Mouse (Mus musculus) neural tube, embryonic 14.5 days (tissue): Measurements from ENCODE around the gene Nktr. TPM values are rescaled to one million over a fixed set of nuclear protein-coding genes. Genes with fewer than 3 reads are reported as not detected.

Experiments used
- ATAC-seq: fragments of 200-750 bp; cut with Nextera tagmentation; 2 replicates; pipeline ENCODE4 v1.8.0; 2017; ENCODE audit warnings: low read depth, mild to moderate bottlenecking, moderate TSS enrichment, moderate library complexity
- H3K27ac ChIP-seq: fragments of 300-500 bp; sonication (generic); 2 replicates; pipeline ENCODE4 v1.5.1; 2014; ENCODE audit warnings: low read depth, mild to moderate bottlenecking, control low read depth, low read length, moderate library complexity, mixed read lengths
- H3K27me3 ChIP-seq: fragments of 300-500 bp; sonication (generic); 2 replicates; pipeline ENCODE4 v1.6.1; 2014; ENCODE audit warnings: low read length; ENCODE audit not compliant: control insufficient read depth, insufficient read depth
- H3K36me3 ChIP-seq: fragments of 300-500 bp; sonication (generic); 2 replicates; pipeline ENCODE4 v1.6.1; 2014; ENCODE audit warnings: low read length, mixed read lengths; ENCODE audit not compliant: control insufficient read depth, insufficient read depth
- H3K4me1 ChIP-seq: fragments of 300-500 bp; sonication (generic); 2 replicates; pipeline ENCODE4 v1.6.1; 2014; ENCODE audit warnings: low read length; ENCODE audit not compliant: control insufficient read depth, insufficient read depth
- H3K4me2 ChIP-seq: fragments of 300-500 bp; sonication (generic); 2 replicates; pipeline ENCODE4 v1.6.1; 2014; ENCODE audit warnings: mild to moderate bottlenecking, low read depth, low read length, control low read depth
- H3K4me3 ChIP-seq: fragments of 300-500 bp; sonication (generic); 2 replicates; pipeline ENCODE4 v1.5.1; 2014; ENCODE audit warnings: low read depth, low read length, control low read depth, mixed read lengths
- H3K9ac ChIP-seq: fragments of 300-500 bp; sonication (generic); replicated peaks from 2 replicates; pipeline ENCODE4 v1.6.1; 2014; ENCODE audit warnings: low read depth, mild to moderate bottlenecking, control low read depth, low read length, mixed read lengths
- H3K9me3 ChIP-seq: fragments of 300-500 bp; sonication (generic); 2 replicates; pipeline ENCODE4 v1.6.1; 2016; ENCODE audit warnings: low read length; ENCODE audit not compliant: control insufficient read depth
- WGBS: fragments of 180-500 bp; shearing (Covaris S2); extraction: QIAGEN DNeasy Blood & Tissue Kit; methylation state at CpG from one replicate; pipeline ENCODE4 v1.1.7; 2014; 5-methylcytosine and 5-hydroxymethylcytosine counted together
- polyA plus RNA-seq: library from polyadenylated mRNA; unstranded; fragments of >200 nt; fragmentation: Nextera tagmentation; extraction: Ambion mirVana; gene quantifications from 2 replicates; pipeline ENCODE4 v1.2.1, GENCODE M21; 2014

Nktr gene
- polyA plus RNA-seq, 1 experiment from 2014 or later: 82.9 TPM

GRCm38 (mm10) chr9:121704261-121704645 is 14.7 kb upstream of the Nktr start:
- H3K27me3 ChIP-seq: no peaks in the 10 kb centered on the region
- H3K9ac ChIP-seq: peak overlapping the region; percentile 88
- H3K4me1 ChIP-seq: peaks cover 11% of the 10 kb centered on the region
- no peaks in the 10 kb centered on the region; the same call in 1 of the 2 replicates for H3K36me3 ChIP-seq
- H3K9me3 ChIP-seq: no peaks in the 10 kb centered on the region
- ATAC-seq: no peak
- no peak overlapping the region; the same call in 1 of the 2 replicates for H3K27ac ChIP-seq
- 37% methylated on average over 11 of the region's 11 CpGs for WGBS
- peak overlapping the region; percentile 83 for H3K4me2 ChIP-seq
- peak overlapping the region; percentile 81 for H3K4me3 ChIP-seq

GRCm38 (mm10) chr9:121704646-121705625 is 14.0 kb upstream of the Nktr start, which contains the start of gene Sec22c:
Gene Sec22c (minus strand): TSS chr9:121705490.
- H3K4me3 ChIP-seq: peak within 1 kb of the TSS; percentile 81
- WGBS: 2% methylated on average over 66 of the region's 69 CpGs
- peak within 1 kb of the TSS; percentile 83 for H3K4me2 ChIP-seq
- H3K4me1 ChIP-seq: peaks cover 11% of the 10 kb centered on the region
- H3K9me3 ChIP-seq: no peaks in the 10 kb centered on the region
- H3K27me3 ChIP-seq: no peaks in the 10 kb centered on the region
- ATAC-seq: peak; percentile 96
- H3K36me3 ChIP-seq: no peaks in the 10 kb centered on the region; the same call in 1 of the 2 replicates
- peak within 1 kb of the TSS; percentile 62 for H3K27ac ChIP-seq
- peak within 1 kb of the TSS; percentile 88 for H3K9ac ChIP-seq

DNA sequence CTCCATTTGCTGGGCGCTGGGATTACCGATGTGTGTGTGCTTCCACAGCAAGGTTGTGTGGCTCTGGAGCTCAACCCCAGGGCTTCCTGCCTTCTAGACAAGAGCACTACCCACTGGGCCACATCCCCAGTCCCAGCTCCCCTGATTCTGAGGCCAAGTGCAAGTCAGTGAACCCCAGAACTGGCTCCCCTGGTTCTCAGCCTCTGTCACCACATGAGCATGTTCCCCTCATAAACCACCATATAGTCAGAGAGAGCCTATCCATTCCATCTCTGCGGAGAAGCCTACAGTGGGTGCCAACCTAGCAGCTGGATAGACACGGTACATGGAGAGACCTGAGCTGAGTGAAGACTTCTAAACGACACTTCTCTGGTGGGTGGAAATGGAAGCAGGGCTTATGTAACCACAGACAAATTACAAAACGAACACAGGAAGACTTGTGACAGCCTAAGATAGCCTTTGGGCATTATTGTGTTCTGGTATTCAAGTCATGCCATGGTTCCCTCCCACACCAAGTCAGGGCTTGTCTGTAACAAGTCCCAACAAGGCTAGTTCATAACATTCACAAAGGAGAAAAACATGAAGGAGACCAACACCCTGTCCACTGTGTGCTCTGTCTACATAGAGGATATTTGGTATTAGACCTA is 12.8 kb upstream of the Nktr start:
- peaks cover 15% of the 10 kb centered on the region for H3K4me1 ChIP-seq
- no peak overlapping the region for H3K27ac ChIP-seq
- no peak for ATAC-seq
- H3K4me3 ChIP-seq: no peak overlapping the region; the same call in 1 of the 2 replicates
- H3K9me3 ChIP-seq: no peaks in the 10 kb centered on the region
- no peaks in the 10 kb centered on the region for H3K27me3 ChIP-seq
- no peak overlapping the region for H3K4me2 ChIP-seq
- no peak overlapping the region for H3K9ac ChIP-seq
- 75% methylated on average over 6 of the region's 6 CpGs for WGBS
- no peaks in the 10 kb centered on the region; the same call in 1 of the 2 replicates for H3K36me3 ChIP-seq

GRCm38 (mm10) chr9:121707801-121708200 is 11.2 kb upstream of the Nktr start:
- Histone ChIP-seq H3K27me3 (no peaks in the 10 kb centered on the region), H3K9me3 (no peaks in the 10 kb centered on the region), H3K9ac (no peak overlapping the region), H3K36me3 (0 out of 2 replicates have a peak, but pooled peaks cover 4% of the 10 kb centered on the region), H3K4me3 (no peak overlapping the region), H3K27ac (no peak overlapping the region), H3K4me2 (no peak overlapping the region), H3K4me1 (peaks cover 23% of the 10 kb centered on the region)
- WGBS: 61% methylated on average over 6 of the region's 6 CpGs
- ATAC-seq: no peak

DNA sequence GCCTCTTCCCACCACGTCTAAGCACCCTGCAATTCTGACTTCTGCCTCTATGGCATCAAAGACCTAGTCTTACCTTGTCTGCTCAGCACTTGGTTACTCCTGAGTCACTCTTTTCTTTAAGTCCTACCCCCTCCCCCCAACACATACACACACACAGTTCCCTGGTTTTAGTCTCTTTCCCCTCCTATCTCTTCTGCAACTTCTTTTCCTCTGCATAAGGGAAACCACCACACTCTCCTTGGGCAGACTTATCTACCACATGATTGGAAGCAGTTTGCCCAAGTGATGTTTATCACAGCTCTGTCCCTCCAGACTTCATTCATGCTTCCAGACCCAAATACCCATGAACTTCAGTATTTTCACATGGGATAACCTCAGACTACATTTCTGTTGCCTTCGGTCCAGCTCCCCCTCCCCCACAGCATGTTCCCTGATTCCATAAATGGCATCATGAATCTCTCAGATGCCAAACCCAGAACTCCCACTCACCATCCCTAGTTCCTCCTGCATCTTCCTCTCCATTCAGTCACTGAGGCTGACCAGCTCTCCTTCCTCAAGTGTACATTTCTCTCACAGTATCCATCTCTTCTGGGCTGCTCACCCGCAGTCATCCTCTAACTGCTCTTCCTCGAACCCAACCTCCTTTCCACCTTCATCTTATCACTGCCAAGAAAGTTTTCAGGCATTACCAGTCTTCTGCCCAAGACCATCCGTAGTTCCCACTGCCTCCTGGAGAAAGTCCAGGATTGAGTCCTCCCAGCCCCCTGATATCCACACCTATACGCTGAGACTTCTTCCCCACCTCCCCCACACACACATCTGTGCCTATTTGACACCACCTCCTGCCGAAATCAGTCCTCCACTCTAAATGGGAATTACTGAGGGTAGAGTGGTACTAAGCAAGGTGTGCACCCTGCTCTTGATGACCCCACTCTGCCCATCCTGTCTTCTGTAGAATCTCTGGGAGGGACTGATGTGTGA is 10.2 kb upstream of the Nktr start:
- no peak overlapping the region for H3K9ac ChIP-seq
- no peak for ATAC-seq
- peaks cover 23% of the 10 kb centered on the region for H3K4me1 ChIP-seq
- 73% methylated on average over 7 of the region's 7 CpGs for WGBS
- H3K36me3 ChIP-seq: peaks cover 9% of the 10 kb centered on the region; the same call in 1 of the 2 replicates
- no peak overlapping the region for H3K4me3 ChIP-seq
- no peaks in the 10 kb centered on the region for H3K27me3 ChIP-seq
- no peak overlapping the region for H3K4me2 ChIP-seq
- no peaks in the 10 kb centered on the region for H3K9me3 ChIP-seq
- H3K27ac ChIP-seq: no peak overlapping the region

GRCm38 (mm10) chr9:121709898-121710583 is 8.9 kb upstream of the Nktr start, which contains the start of gene Ss18l2:
Gene Ss18l2 (plus strand): TSS chr9:121710329.
- Histone ChIP-seq H3K4me3 (peak within 1 kb of the TSS; percentile 73), H3K4me2 (peak within 1 kb of the TSS; percentile 83), H3K9me3 (no peaks in the 10 kb centered on the region), H3K27ac (peak within 1 kb of the TSS; percentile 93), H3K36me3 (peaks cover 9% of the 10 kb centered on the region; the same call in 1 of the 2 replicates), H3K27me3 (no peaks in the 10 kb centered on the region), H3K4me1 (peaks cover 18% of the 10 kb centered on the region), H3K9ac (peak within 1 kb of the TSS; percentile 93)
- WGBS: 5% methylated on average over 37 of the region's 37 CpGs
- peak; percentile 96 for ATAC-seq

GRCm38 (mm10) chr9:121710584-121710975 is 8.4 kb upstream of the Nktr start:
- peaks cover 14% of the 10 kb centered on the region for H3K4me1 ChIP-seq
- ATAC-seq: peak; percentile 18; the same call in 1 of the 2 replicates
- under 1% methylated on average over 18 of the region's 18 CpGs for WGBS

GRCm38 (mm10) chr9:121717048-121717447 is 1.9 kb upstream of the Nktr start:
- H3K4me1 ChIP-seq: peaks cover 8% of the 10 kb centered on the region; the same call in 1 of the 2 replicates
- H3K27me3 ChIP-seq: no peaks in the 10 kb centered on the region
- WGBS: 94% methylated on average over 2 of the region's 2 CpGs
- H3K9ac ChIP-seq: no peak overlapping the region
- no peak overlapping the region for H3K4me3 ChIP-seq
- no peak overlapping the region for H3K4me2 ChIP-seq
- H3K9me3 ChIP-seq: no peaks in the 10 kb centered on the region
- ATAC-seq: no peak
- H3K27ac ChIP-seq: no peak overlapping the region
- peaks cover 9% of the 10 kb centered on the region; the same call in 1 of the 2 replicates for H3K36me3 ChIP-seq

More at GRCm38 (mm10) chr9:121710584-121710975, 8.4 kb upstream of the Nktr start:
- H3K9me3 ChIP-seq: no peaks in the 10 kb centered on the region
- peaks cover 9% of the 10 kb centered on the region; the same call in 1 of the 2 replicates for H3K36me3 ChIP-seq
- H3K27me3 ChIP-seq: no peaks in the 10 kb centered on the region
- H3K9ac ChIP-seq: peak overlapping the region; percentile 93
- peak overlapping the region; percentile 93 for H3K27ac ChIP-seq
- peak overlapping the region; percentile 83 for H3K4me2 ChIP-seq
- H3K4me3 ChIP-seq: peak overlapping the region; percentile 73
